Mouse (Mus musculus): ENCODE data around the gene Stim1. TPM values are rescaled to one million over a fixed set of nuclear protein-coding genes. Genes with fewer than 3 reads are reported as not detected.

Gene Stim1
- polyA plus RNA-seq, 1 experiment = 37.0 TPM

GRCm38 (mm10) chr7:102337326-102337725 lies 69.7 kb downstream of the Stim1 start:
- no peaks in the 10 kb centered on the region for H3K36me3 ChIP-seq (ENCODE audit: control insufficient read depth, insufficient read depth)
- H3K4me2 ChIP-seq (ENCODE audit: low read depth) = no peak overlapping the region
- TF ChIP-seq MYOG (IDR thresholded peaks at IDR 0.05; ENCODE audit: control insufficient read depth in 1 of 3, insufficient read depth in 1 of 3, insufficient read length in 2 of 3, low read depth in 2 of 3) (no peak), MYOD1 (IDR thresholded peaks at IDR 0.05; ENCODE audit: control insufficient read depth in 1 of 3, insufficient read length in 2 of 3, low read depth in 2 of 3) (no peak), REST (IDR thresholded peaks at IDR 0.05; ENCODE audit: insufficient read depth, insufficient read length) (no peak), POLR2AphosphoS2 (IDR thresholded peaks at IDR 0.05; ENCODE audit: insufficient read length, low read depth) (no peak), CEBPB (IDR thresholded peaks at IDR 0.05; ENCODE audit: insufficient read depth, poor library complexity, severe bottlenecking) (no peak), E2F4 (IDR thresholded peaks at IDR 0.05; ENCODE audit: insufficient read depth) (no peak), MAX (IDR thresholded peaks at IDR 0.05; ENCODE audit: low read depth) (no peak), TCF12 (IDR thresholded peaks at IDR 0.05; ENCODE audit: insufficient read depth, poor library complexity, severe bottlenecking) (no peak), USF1 (IDR thresholded peaks at IDR 0.05; ENCODE audit: low read depth) (no peak), SRF (IDR thresholded peaks at IDR 0.05; ENCODE audit: control insufficient read depth, insufficient read length, low read depth) (no peak), POLR2A (IDR thresholded peaks at IDR 0.05; ENCODE audit: insufficient read length, low read depth) (no peak), TCF3 (IDR thresholded peaks at IDR 0.05; ENCODE audit: insufficient read length, low read depth) (no peak)
- no peak overlapping the region for H3ac ChIP-seq (ENCODE audit: control insufficient read depth, insufficient read length)
- H3K4me3 ChIP-seq = no peak overlapping the region
- no peaks in the 10 kb centered on the region for H3K79me2 ChIP-seq (ENCODE audit: control insufficient read depth, insufficient read depth)
- no peaks in the 10 kb centered on the region for H3K27me3 ChIP-seq (ENCODE audit: control insufficient read depth, insufficient read depth, insufficient read length)

GRCm38 (mm10) chr7:102337898-102338297 lies 70.3 kb downstream of the Stim1 start:
- H3K4me2 ChIP-seq (ENCODE audit: low read depth) = no peak overlapping the region
- no peak overlapping the region for H3K4me3 ChIP-seq
- H3K79me2 ChIP-seq (ENCODE audit: control insufficient read depth, insufficient read depth) = no peaks in the 10 kb centered on the region
- no peak overlapping the region for H3ac ChIP-seq (ENCODE audit: control insufficient read depth, insufficient read length)
- no peaks in the 10 kb centered on the region for H3K36me3 ChIP-seq (ENCODE audit: control insufficient read depth, insufficient read depth)
- no peaks in the 10 kb centered on the region for H3K27me3 ChIP-seq (ENCODE audit: control insufficient read depth, insufficient read depth, insufficient read length)
- TF ChIP-seq USF1 (IDR thresholded peaks at IDR 0.05; ENCODE audit: low read depth) (no peak), MYOG (IDR thresholded peaks at IDR 0.05; ENCODE audit: control insufficient read depth in 1 of 3, insufficient read depth in 1 of 3, insufficient read length in 2 of 3, low read depth in 2 of 3) (no peak), MAX (IDR thresholded peaks at IDR 0.05; ENCODE audit: low read depth) (no peak), CEBPB (IDR thresholded peaks at IDR 0.05; ENCODE audit: insufficient read depth, poor library complexity, severe bottlenecking) (no peak), MYOD1 (IDR thresholded peaks at IDR 0.05; ENCODE audit: control insufficient read depth in 1 of 3, insufficient read length in 2 of 3, low read depth in 2 of 3) (no peak), POLR2AphosphoS2 (IDR thresholded peaks at IDR 0.05; ENCODE audit: insufficient read length, low read depth) (no peak), TCF12 (IDR thresholded peaks at IDR 0.05; ENCODE audit: insufficient read depth, poor library complexity, severe bottlenecking) (no peak), TCF3 (IDR thresholded peaks at IDR 0.05; ENCODE audit: insufficient read length, low read depth) (no peak), SRF (IDR thresholded peaks at IDR 0.05; ENCODE audit: control insufficient read depth, insufficient read length, low read depth) (no peak), E2F4 (IDR thresholded peaks at IDR 0.05; ENCODE audit: insufficient read depth) (no peak), REST (IDR thresholded peaks at IDR 0.05; ENCODE audit: insufficient read depth, insufficient read length) (no peak), POLR2A (IDR thresholded peaks at IDR 0.05; ENCODE audit: insufficient read length, low read depth) (no peak)

- H3K36me3 ChIP-seq (ENCODE audit: control insufficient read depth, insufficient read depth) = no peaks in the 10 kb centered on the region
- no peaks in the 10 kb centered on the region for H3K79me2 ChIP-seq (ENCODE audit: control insufficient read depth, insufficient read depth)
- no peaks in the 10 kb centered on the region for H3K27me3 ChIP-seq (ENCODE audit: control insufficient read depth, insufficient read depth, insufficient read length)
- H3K4me2 ChIP-seq (ENCODE audit: low read depth) = no peak overlapping the region
- no peak overlapping the region for H3K4me3 ChIP-seq
- no peak overlapping the region for H3ac ChIP-seq (ENCODE audit: control insufficient read depth, insufficient read length)
- TF ChIP-seq SRF (IDR thresholded peaks at IDR 0.05; ENCODE audit: control insufficient read depth, insufficient read length, low read depth) (no peak), MYOD1 (IDR thresholded peaks at IDR 0.05; ENCODE audit: control insufficient read depth in 1 of 3, insufficient read length in 2 of 3, low read depth in 2 of 3) (no peak), POLR2A (IDR thresholded peaks at IDR 0.05; ENCODE audit: insufficient read length, low read depth) (no peak), MAX (IDR thresholded peaks at IDR 0.05; ENCODE audit: low read depth) (no peak), MYOG (IDR thresholded peaks at IDR 0.05; ENCODE audit: control insufficient read depth in 1 of 3, insufficient read depth in 1 of 3, insufficient read length in 2 of 3, low read depth in 2 of 3) (no peak), REST (IDR thresholded peaks at IDR 0.05; ENCODE audit: insufficient read depth, insufficient read length) (no peak)
Observed at GRCm38 (mm10) chr7:102338956-102339355, 71.3 kb downstream of the Stim1 start.

- Histone ChIP-seq H3K4me3 (no peak overlapping the region), H3K4me2 (ENCODE audit: low read depth) (no peak overlapping the region), H3K27me3 (ENCODE audit: control insufficient read depth, insufficient read depth, insufficient read length) (no peaks in the 10 kb centered on the region), H3ac (ENCODE audit: control insufficient read depth, insufficient read length) (no peak overlapping the region), H3K79me2 (ENCODE audit: control insufficient read depth, insufficient read depth) (no peaks in the 10 kb centered on the region), H3K36me3 (ENCODE audit: control insufficient read depth, insufficient read depth) (no peaks in the 10 kb centered on the region)
- TF ChIP-seq MYOG (IDR thresholded peaks at IDR 0.05; ENCODE audit: control insufficient read depth in 1 of 3, insufficient read depth in 1 of 3, insufficient read length in 2 of 3, low read depth in 2 of 3) = no peak
- TF ChIP-seq REST (IDR thresholded peaks at IDR 0.05; ENCODE audit: insufficient read depth, insufficient read length) = no peak
- no peak for TF ChIP-seq POLR2AphosphoS2 (IDR thresholded peaks at IDR 0.05; ENCODE audit: insufficient read length, low read depth)
- TF ChIP-seq POLR2A (IDR thresholded peaks at IDR 0.05; ENCODE audit: insufficient read length, low read depth) = no peak
- TF ChIP-seq CEBPB (IDR thresholded peaks at IDR 0.05; ENCODE audit: insufficient read depth, poor library complexity, severe bottlenecking) = no peak
- TF ChIP-seq USF1 (IDR thresholded peaks at IDR 0.05; ENCODE audit: low read depth) = no peak
- no peak for TF ChIP-seq MAX (IDR thresholded peaks at IDR 0.05; ENCODE audit: low read depth)
- TF ChIP-seq TCF3 (IDR thresholded peaks at IDR 0.05; ENCODE audit: insufficient read length, low read depth) = no peak
- no peak for TF ChIP-seq SRF (IDR thresholded peaks at IDR 0.05; ENCODE audit: control insufficient read depth, insufficient read length, low read depth)
- TF ChIP-seq TCF12 (IDR thresholded peaks at IDR 0.05; ENCODE audit: insufficient read depth, poor library complexity, severe bottlenecking) = no peak
- no peak for TF ChIP-seq MYOD1 (IDR thresholded peaks at IDR 0.05; ENCODE audit: control insufficient read depth in 1 of 3, insufficient read length in 2 of 3, low read depth in 2 of 3)
- no peak for TF ChIP-seq E2F4 (IDR thresholded peaks at IDR 0.05; ENCODE audit: insufficient read depth)
Observed at GRCm38 (mm10) chr7:102345893-102346292, 78.3 kb downstream of the Stim1 start.

All from myocyte (in vitro differentiated cells).